Mouse (Mus musculus) gastrocnemius, postnatal 14 days (tissue): ENCODE results near the gene Gata3. TPM values are rescaled to one million over a fixed set of nuclear protein-coding genes. Genes with fewer than 3 reads are reported as not detected.

Source experiments
- DNase-seq: peaks from one replicate; pipeline ENCODE4 v3.0.0; 2021; ENCODE audit warnings: mixed read lengths
- intact Hi-C: fragments of 180-260 bp; cut with DNase I; formaldehyde crosslinking; loops from one replicate; pipeline ENCODE4 v1.15.1; 2025; ENCODE audit warnings: low total_unique reads
- long read RNA-seq, 2 experiments: library from polyadenylated mRNA; stranded (forward); transcript quantifications; one replicate each; pipeline ENCODE4 v2.0.0; 2021
- total RNA-seq, 2 experiments: library from RNA; stranded (reverse); gene quantifications; 2 replicates each; pipeline ENCODE4 v1.2.3; 2021

The Gata3 gene
- under 1 TPM; 0.31 to 0.55 TPM for total RNA-seq
- long read RNA-seq, experiment 1: 0 reads
- long read RNA-seq, experiment 2: 0 reads

DNA sequence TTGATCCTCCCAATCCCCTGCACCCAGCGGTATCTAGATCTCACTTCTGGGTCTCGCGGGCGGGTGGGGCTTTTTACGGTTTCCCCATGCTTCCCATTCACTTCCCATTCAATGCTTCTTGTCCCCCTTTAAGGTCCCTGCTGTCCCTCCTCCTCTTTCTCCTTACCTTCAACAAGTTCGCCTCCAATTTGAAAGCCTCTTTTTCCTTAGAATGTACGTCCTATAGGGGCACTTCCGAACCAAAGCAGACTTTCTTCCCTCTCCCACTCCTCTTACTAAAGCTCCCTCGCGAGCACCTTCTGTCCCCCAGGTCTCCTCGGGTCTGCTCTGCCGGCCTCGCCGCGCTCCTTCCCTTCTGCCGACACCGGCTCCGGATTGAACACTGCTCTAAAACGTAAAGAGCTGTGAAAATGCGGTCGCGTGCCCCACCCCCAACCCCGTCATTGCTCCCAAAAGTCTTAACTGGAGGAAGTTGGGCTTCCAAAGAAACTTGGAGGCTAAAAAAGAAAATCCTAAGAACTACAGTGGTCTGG, at the start of gene Gata3:
Gata3 (minus strand) TSS at position 384 of the 533 bp plus-strand sequence.
- DNase-seq: no peak
- intact Hi-C loops: loop anchor here (10.0 kb wide), 1 partner anchor 115 kb away; no protein-coding TSS in a partner anchor

GRCm38 (mm10) chr2:9939250-9939649, 49.4 kb upstream of the Gata3 start:
- intact Hi-C loops: no loop called here
- no peak for DNase-seq

DNA sequence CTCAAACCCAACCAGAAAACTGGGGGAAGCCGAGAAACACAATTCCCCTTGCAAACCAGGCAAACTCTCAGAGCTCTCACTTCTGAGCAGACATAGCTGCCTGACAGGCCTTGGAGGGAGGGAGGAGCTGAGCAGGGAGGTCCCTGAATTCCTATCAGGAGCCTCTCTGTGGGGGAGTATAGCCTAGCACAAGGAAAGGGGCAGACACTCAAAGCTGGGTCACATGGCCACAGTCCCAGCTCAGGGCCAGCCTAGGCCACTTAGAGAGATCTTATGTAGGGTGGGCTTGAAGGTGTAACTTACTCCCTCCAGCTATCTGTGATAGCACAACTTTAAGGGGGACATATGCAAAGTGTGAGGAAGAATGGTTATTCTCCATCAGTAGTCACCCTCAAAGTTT, 46.1 kb upstream of the Gata3 start:
- intact Hi-C loops: no loop called here
- no peak for DNase-seq

DNA sequence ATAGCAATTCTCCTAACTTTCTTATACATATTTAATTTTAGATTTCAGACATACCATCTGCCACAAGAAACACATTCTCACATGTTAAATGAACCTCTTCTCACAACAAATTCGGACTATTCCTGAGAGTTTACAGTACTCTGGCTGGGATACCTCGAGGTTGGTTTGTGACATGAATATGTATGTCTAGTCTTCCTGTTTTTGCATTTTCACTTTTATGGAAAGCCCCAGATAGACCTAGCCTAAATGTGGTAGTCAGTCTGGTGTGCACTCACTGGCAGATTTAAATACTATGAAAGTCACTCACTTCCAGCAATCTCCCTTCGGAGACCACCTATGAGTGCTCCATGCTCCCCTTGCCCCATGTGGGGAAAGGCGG, 37.1 kb upstream of the Gata3 start:
- intact Hi-C loops: no loop called here
- DNase-seq: no peak

DNA sequence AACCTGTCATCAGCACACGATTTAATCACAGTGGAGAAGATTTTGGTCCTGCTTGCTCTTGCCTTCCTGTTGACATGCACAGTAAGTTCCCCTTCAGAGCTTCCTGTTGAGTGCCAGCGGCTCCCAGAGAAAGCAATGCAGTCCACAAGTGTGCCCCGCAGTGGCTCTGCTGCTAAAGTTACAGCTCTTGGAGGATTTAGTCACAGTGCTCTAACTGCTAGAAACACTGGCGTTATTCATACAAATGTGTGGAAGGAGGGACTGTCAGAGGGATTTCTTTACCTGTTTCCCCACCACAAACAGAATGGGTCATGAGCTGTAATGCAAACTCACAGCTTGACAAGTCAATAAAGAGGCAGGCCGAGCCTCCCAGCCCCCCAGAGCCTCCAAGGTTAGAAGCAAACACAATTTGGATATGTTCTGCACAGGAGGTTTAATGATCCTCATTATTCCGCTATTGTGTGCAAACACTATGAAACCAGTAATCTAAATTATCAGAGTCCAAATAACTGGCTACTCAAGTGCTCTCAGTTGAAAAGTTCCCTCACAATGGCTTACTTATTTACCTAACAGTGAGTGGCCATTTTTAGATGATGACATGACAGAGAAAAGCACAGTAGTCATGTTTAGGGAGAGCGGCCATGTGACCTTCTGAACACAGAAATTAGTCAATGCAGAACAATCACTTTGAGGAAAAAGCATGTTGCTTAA, 36.5 kb upstream of the Gata3 start:
- DNase-seq: no peak
- intact Hi-C loops: no loop called here

DNA sequence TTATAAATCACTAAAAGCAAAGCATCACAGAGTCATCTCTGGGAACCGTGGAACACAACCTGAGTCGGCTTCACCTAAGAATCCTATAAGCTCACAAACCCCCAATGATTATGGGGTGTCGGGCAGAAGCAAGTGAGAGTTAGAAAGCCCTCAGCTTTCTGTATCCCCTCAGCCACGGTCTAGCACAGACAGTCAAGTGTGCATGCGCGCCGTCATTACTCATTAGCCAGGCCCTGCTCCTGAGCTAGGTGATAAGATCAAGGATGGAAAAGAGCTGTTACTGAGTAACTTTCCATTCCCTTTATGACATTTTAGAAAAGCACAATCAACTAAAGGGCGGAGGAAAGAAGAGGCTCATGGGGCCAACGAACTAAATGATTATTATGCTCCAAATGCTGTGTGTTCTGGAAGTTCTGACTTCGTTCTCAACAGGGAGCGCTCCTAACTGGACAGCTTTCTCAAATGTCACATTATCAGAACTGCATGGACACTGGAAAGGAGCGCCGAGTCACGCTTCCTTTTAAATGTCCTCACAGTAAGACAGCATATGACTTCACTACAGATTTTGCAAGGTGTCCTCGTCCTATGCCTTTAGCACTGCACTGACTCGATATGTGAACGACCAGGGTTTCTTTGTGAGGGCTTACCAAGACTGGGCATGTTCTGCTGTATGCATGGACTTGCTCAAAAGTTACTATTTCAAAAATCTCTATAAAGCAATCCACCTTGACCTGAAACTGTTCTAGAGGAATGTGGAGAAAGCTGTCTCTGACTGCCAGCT, 29.0 kb upstream of the Gata3 start:
- intact Hi-C loops: no loop called here
- no peak for DNase-seq

GRCm38 (mm10) chr2:9917602-9918001, 27.8 kb upstream of the Gata3 start:
- intact Hi-C loops: no loop called here

GRCm38 (mm10) chr2:9905995-9906394, 16.2 kb upstream of the Gata3 start:
- intact Hi-C loops: no loop called here
- no peak for DNase-seq

More at GRCm38 (mm10) chr2:9917602-9918001, 27.8 kb upstream of the Gata3 start:
- no peak for DNase-seq

DNA sequence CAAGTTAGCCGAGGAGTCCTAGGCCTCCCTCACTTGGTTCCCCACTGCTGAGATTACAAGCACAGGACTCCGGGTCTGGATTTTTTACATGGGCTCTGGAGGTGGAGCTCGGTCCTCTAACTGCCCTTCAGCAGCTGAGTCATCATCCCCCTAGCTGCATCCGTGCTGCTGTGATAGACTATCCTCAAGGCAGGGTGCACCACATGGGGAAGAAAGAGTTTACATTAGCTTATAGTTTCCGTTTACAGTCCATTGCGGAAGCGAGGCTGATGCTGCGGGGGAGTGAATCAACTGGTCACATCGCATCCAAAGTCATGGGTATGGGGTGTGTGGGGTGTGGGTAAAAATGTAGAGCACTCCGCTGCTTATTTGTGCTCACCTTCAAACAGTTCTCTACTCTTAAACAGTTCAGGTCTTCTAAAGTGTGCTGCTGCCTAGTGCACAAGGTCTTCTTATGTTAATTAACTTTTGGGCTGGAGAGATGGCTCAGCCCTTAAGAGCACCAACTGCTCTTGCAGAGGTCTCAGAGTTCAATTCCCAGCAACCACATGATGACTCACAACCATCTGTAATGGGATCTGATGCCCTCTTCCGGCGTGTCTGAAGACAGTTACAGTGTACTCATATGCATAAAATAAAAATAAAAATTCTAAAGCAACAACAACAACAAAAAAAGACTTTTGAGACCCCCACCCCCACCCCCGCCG, 14.2 kb upstream of the Gata3 start:
- no peak for DNase-seq
- intact Hi-C loops: no loop called here

DNA sequence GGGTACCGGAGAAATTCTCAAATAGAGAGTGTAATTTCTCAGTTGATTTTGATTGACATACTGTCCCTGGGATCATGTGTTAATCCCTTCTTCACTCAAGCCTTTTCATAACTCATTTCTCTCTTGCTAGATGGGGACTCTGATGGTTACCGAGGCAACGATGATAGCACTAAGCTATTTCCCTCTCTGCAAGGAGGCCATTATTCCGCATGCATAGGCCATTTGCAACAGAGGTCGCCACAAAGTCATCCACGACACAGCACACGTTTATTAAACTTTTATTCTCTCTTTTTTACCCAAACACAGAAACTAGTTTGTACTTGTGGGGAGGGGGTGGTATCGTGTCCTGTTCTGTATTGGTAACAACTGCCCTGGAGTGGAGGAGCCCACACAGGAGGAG, 8.0 kb upstream of the Gata3 start:
- intact Hi-C loops: loop anchor here (10.0 kb wide), 1 partner anchor 107 kb away; no protein-coding TSS in a partner anchor
- DNase-seq: no peak

- intact Hi-C loops: loop anchor here (10.0 kb wide), 1 partner anchor 109 kb away; no protein-coding TSS in a partner anchor
- DNase-seq: no peak
Measured at GRCm38 (mm10) chr2:9896097-9896770, 6.4 kb upstream of the Gata3 start.

GRCm38 (mm10) chr2:9894836-9895593, 5.2 kb upstream of the Gata3 start:
- intact Hi-C loops: loop anchor here (10.0 kb wide), 1 partner anchor 110 kb away; no protein-coding TSS in a partner anchor
- no peak for DNase-seq

- DNase-seq: no peak
- intact Hi-C loops: loop anchor here (10.0 kb wide), 1 partner anchor 111 kb away; no protein-coding TSS in a partner anchor
Measured at GRCm38 (mm10) chr2:9893272-9893953, 3.6 kb upstream of the Gata3 start.

GRCm38 (mm10) chr2:9892541-9892940, 2.7 kb upstream of the Gata3 start:
- intact Hi-C loops: loop anchor here (10.0 kb wide), 1 partner anchor 112 kb away; no protein-coding TSS in a partner anchor
- DNase-seq: no peak

GRCm38 (mm10) chr2:9890906-9891305, 1.1 kb upstream of the Gata3 start:
- intact Hi-C loops: loop anchor here (10.0 kb wide), 1 partner anchor 114 kb away; no protein-coding TSS in a partner anchor
- DNase-seq: no peak

GRCm38 (mm10) chr2:9890251-9890650, 417 bp upstream of the Gata3 start:
- intact Hi-C loops: loop anchor here (10.0 kb wide), 1 partner anchor 115 kb away; no protein-coding TSS in a partner anchor
- no peak for DNase-seq

DNA sequence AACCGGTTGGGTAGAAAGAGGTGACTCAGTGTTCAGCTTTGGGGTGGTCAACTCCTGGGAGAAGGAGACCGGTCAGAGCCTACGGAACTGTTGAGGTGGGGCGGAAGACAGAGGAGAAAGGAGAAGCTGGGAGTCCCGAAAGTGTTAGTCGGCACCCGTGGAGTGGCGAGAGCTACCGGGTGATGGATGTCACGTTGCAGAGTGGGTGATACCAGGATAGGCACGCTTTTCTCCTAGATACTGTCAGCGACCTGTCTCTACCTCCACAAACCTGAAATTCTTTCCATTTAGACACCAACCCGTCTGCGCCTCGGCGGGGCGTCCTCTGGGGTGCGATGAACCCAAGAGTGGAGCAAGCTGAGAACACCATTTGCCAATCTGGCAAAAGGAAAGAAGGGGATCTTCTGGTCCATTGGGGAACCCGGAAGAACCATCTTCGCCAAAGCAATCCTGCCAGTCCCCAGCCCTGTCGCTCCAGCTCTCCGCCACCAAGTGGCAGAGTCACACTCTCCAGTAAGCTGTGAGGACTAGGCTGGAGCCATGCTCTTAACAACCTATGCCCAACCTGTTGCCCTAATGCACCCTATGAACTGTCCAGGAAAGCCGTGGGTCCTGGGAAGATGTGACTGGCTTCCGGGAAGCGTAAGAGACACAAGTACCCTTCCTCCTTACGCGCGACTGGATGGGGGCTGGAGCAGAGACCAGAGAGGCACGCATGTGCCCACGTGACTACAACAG, 752 bp downstream of the Gata3 start, which contains the start of gene 9230102O04Rik:
9230102O04Rik (minus strand) TSS at position 628 of the 738 bp plus-strand sequence.
- intact Hi-C loops: no loop called here
- no peak for DNase-seq
